In the genomic region with DNA sequence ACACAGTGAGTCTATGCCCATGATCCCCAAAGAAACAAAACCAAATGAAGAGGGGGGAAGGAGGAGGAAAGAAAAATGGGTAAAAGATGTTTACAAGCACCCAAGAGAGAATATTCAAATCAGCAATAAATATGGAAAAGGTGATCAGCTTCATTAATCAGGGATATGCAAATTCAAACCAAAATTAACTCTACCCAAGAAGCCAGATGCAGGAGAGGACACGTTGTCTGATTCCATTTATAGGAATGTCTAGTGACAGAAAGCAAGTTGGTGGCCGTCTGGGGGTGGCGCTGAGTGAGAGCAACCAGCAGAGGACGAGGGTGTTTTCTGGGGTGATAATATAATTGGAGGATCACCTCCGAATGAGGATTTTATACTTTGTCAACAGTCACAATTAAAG, we compare ENCODE assay signal across 22 mouse cellular contexts. TPM values are rescaled to one million over a fixed set of nuclear protein-coding genes. Genes with fewer than 3 reads are reported as not detected.
A peak's percentile ranks its signal among the peaks of the same experiment; 100 is the strongest.
DNase-seq lines count a peak whose midpoint lies in the region; TF ChIP-seq lines count a peak whose summit lies in the region.
"Had no signal": no experiment of that assay in that cellular context is flagged by ENCODE, and none has a peak within 500 bp of the region (broad histone marks: within the 10 kb centered on the region; RNA-seq: fewer than 3 reads in every experiment).

No protein-coding gene starts in this region.

- intact Hi-C loops in left cerebral cortex, postnatal 10 days (cut with DNase I): no loop called here
- intact Hi-C loops in left cerebral cortex, postnatal 25 days (cut with DNase I): loop anchor here (5.0 kb wide), 1 partner anchor 538 kb away; the partner anchor contains the start of gene Rad18

- no peak overlapping the region for H3K27ac ChIP-seq in layer of hippocampus, adult 2 months
- H3K27ac ChIP-seq: embryonic facial prominence, embryonic 10.5 days; embryonic facial prominence, embryonic 12.5 days; forebrain, embryonic 13.5 days; forebrain, embryonic 15.5 days had no signal

- H3K4me3 ChIP-seq in layer of hippocampus, adult 2 months: no peak overlapping the region
- H3K4me3 ChIP-seq: embryonic facial prominence, embryonic 10.5 days; embryonic facial prominence, embryonic 12.5 days; forebrain, embryonic 13.5 days; forebrain, embryonic 15.5 days had no signal

- no peak for TF ChIP-seq CTCF in layer of hippocampus, adult 2 months (conservative IDR thresholded peaks at IDR 0.05)

- peak; percentile 4 to 24 for DNase-seq in left cerebral cortex, adult 18-20 months (ENCODE audit: low spot score in 2 of 2)
- DNase-seq in left cerebral cortex, postnatal 10 days (ENCODE audit: extremely low spot score in 1 of 2, low spot score in 2 of 2): no peak
- peak; percentile 6 to 19 for DNase-seq in left cerebral cortex, postnatal 25 days (ENCODE audit: low spot score in 2 of 2)
- no peak for DNase-seq in left cerebral cortex, adult 8-10 months (ENCODE audit: low spot score in 2 of 2)
- peak; percentile 91 for DNase-seq in A20 (ENCODE audit: low read depth, low spot score)
- DNase-seq in brain, adult 2 months (ENCODE audit: low read depth, low spot score): peak; percentile 26
- DNase-seq in layer of hippocampus, adult 2 months (ENCODE audit: low spot score in 2 of 2): no peak
- DNase-seq in adrenal gland, adult (ENCODE audit: inconsistent age in 2 of 2, low spot score in 1 of 2): no peak
- DNase-seq: adrenal gland, adult 2 months; adrenal gland, postnatal 10 days; adrenal gland, postnatal 25 days; B cell, adult 2 months; cerebellum, adult 11-12 months; cerebellum, adult 2 months; cerebellum, adult 9-10 months; cerebellum, postnatal 10 days; cerebellum, postnatal 25 days; forebrain, postnatal 0 days had no signal

RNA-seq across cellular contexts. Expression of gene Mtmr14, which starts 2.5 kb away (rescaled TPM):
- total RNA-seq in left cerebral cortex, adult 18-20 months (2021): 10 to 100 TPM; 13.8 to 18.4 TPM
- total RNA-seq in left cerebral cortex, postnatal 10 days (2021): 10 to 100 TPM; 24.8 to 26.2 TPM
- total RNA-seq in left cerebral cortex, postnatal 25 days (2021): 10 to 100 TPM; 14.4 to 16.6 TPM
- 10 to 100 TPM; 14.5 to 22.9 (median 16.4) TPM for total RNA-seq in left cerebral cortex, adult 8-10 months (2022)
- total RNA-seq in layer of hippocampus, adult 2 months (2021): 10 to 100 TPM; 15.0 to 15.6 TPM

RNA-seq across cellular contexts. Expression of gene Lhfpl4, which starts 40.0 kb away (rescaled TPM):
- 10 to 100 TPM; 70.8 to 71.8 TPM for total RNA-seq in left cerebral cortex, adult 18-20 months (2021)
- total RNA-seq in left cerebral cortex, postnatal 10 days (2021): 100 to 1,000 TPM; 104 to 111 TPM
- total RNA-seq in left cerebral cortex, postnatal 25 days (2021): 10 to 100 TPM; 82.9 to 92.8 TPM
- total RNA-seq in left cerebral cortex, adult 8-10 months (2022): 10 to 100 TPM; 80.5 to 86.0 (median 81.1) TPM
- total RNA-seq in layer of hippocampus, adult 2 months (2021): 10 to 100 TPM; 81.3 to 83.0 TPM

RNA-seq across cellular contexts. Expression of gene Cpne9, which starts 47.0 kb away (rescaled TPM):
- 10 to 100 TPM; 67.8 to 89.1 TPM for total RNA-seq in left cerebral cortex, adult 18-20 months (2021)
- total RNA-seq in left cerebral cortex, postnatal 10 days (2021): 10 to 100 TPM; 21.0 to 22.3 TPM
- total RNA-seq in left cerebral cortex, postnatal 25 days (2021): 10 to 100 TPM; 65.3 to 72.2 TPM
- 10 to 100 TPM; 66.7 to 78.5 (median 72.0) TPM for total RNA-seq in left cerebral cortex, adult 8-10 months (2022)
- 10 to 100 TPM; 24.0 to 24.7 TPM for total RNA-seq in layer of hippocampus, adult 2 months (2021)

Comparison
In these comparisons a context has a peak if more than half of its experiments do, and no peak if none do; other contexts are left out.
1. DNase-seq: peak in left cerebral cortex, adult 18-20 months (2 of 2), left cerebral cortex, postnatal 25 days (2 of 2), A20 (single experiment) and brain, adult 2 months (single experiment); none in left cerebral cortex, postnatal 10 days (0 of 2), left cerebral cortex, adult 8-10 months (0 of 2), layer of hippocampus, adult 2 months (0 of 2) and adrenal gland, adult (0 of 2).